Mouse (Mus musculus) kidney, embryonic 16.5 days (tissue): ENCODE data around the gene Mapk6. TPM values are rescaled to one million over a fixed set of nuclear protein-coding genes. Genes with fewer than 3 reads are reported as not detected.

Source experiments
- ATAC-seq: fragments of 200-750 bp; cut with Nextera tagmentation; 2 replicates; pipeline ENCODE4 v1.8.0; 2017; ENCODE audit warnings: moderate TSS enrichment; ENCODE audit not compliant: low FRiP score, low TSS enrichment
- H3K27ac ChIP-seq: fragments of 300-500 bp; sonication (generic); 2 replicates; pipeline ENCODE4 v1.5.1; 2014; ENCODE audit warnings: low read length
- H3K27me3 ChIP-seq: fragments of 300-500 bp; sonication (generic); 2 replicates; pipeline ENCODE4 v1.6.1; 2014; ENCODE audit warnings: low read length, control low read depth, mixed read lengths; ENCODE audit not compliant: insufficient read depth
- H3K36me3 ChIP-seq: fragments of 300-500 bp; sonication (generic); 2 replicates; pipeline ENCODE4 v1.6.1; 2014; ENCODE audit warnings: low read length, control low read depth, mixed read lengths; ENCODE audit not compliant: insufficient read depth
- H3K4me1 ChIP-seq: fragments of 300-500 bp; sonication (generic); 2 replicates; pipeline ENCODE4 v1.6.1; 2014; ENCODE audit warnings: low read length, control low read depth, mixed read lengths; ENCODE audit not compliant: insufficient read depth
- H3K4me2 ChIP-seq: fragments of 300-500 bp; sonication (generic); replicated peaks from 2 replicates; pipeline ENCODE4 v1.6.1; 2014; ENCODE audit warnings: low read depth, low read length
- H3K4me3 ChIP-seq: fragments of 300-500 bp; sonication (generic); 2 replicates; pipeline ENCODE4 v1.5.1; 2014; ENCODE audit warnings: mild to moderate bottlenecking, low read length
- H3K9ac ChIP-seq: fragments of 300-500 bp; sonication (generic); replicated peaks from 2 replicates; pipeline ENCODE4 v1.6.1; 2014; ENCODE audit warnings: low read length
- H3K9me3 ChIP-seq: fragments of 300-500 bp; sonication (generic); 2 replicates; pipeline ENCODE4 v1.6.1; 2016; ENCODE audit warnings: low read length, control low read depth
- WGBS: fragments of 180-500 bp; shearing (Covaris S2); extraction: QIAGEN DNeasy Blood & Tissue Kit; methylation state at CpG from one replicate; pipeline ENCODE4 v1.1.7; 2014; 5-methylcytosine and 5-hydroxymethylcytosine counted together
- polyA plus RNA-seq: library from polyadenylated mRNA; unstranded; fragments of >200 nt; fragmentation: Nextera tagmentation; extraction: Ambion mirVana; gene quantifications from 2 replicates; pipeline ENCODE4 v1.2.1, GENCODE M21; 2015

Gene Mapk6
- polyA plus RNA-seq, 1 experiment from 2014 or later: 55.0 TPM

GRCm38 (mm10) chr9:75347458-75347857 is 62.3 kb downstream of the Mapk6 start, which contains the start of gene Bcl2l10:
Gene Bcl2l10, plus strand, starts transcription at chr9:75347758.
- H3K27me3 ChIP-seq: no peaks in the 10 kb centered on the region
- no peak within 1 kb of the TSS for H3K4me3 ChIP-seq
- H3K27ac ChIP-seq: no peak within 1 kb of the TSS
- H3K9ac ChIP-seq: no peak within 1 kb of the TSS
- H3K4me1 ChIP-seq: no peaks in the 10 kb centered on the region
- H3K9me3 ChIP-seq: no peaks in the 10 kb centered on the region
- no peak within 1 kb of the TSS for H3K4me2 ChIP-seq
- ATAC-seq: no peak
- peaks cover 7% of the 10 kb centered on the region; the same call in 1 of the 2 replicates for H3K36me3 ChIP-seq
- 94% methylated on average over 5 of the region's 5 CpGs for WGBS

GRCm38 (mm10) chr9:75342433-75342832 is 67.4 kb downstream of the Mapk6 start:
- WGBS: 89% methylated on average over 4 of the region's 4 CpGs
- H3K4me2 ChIP-seq: no peak overlapping the region
- no peak overlapping the region for H3K27ac ChIP-seq
- H3K9me3 ChIP-seq: no peaks in the 10 kb centered on the region
- H3K4me3 ChIP-seq: no peak overlapping the region
- H3K36me3 ChIP-seq: peaks cover 17% of the 10 kb centered on the region
- no peaks in the 10 kb centered on the region for H3K4me1 ChIP-seq
- ATAC-seq: no peak
- no peak overlapping the region for H3K9ac ChIP-seq
- no peaks in the 10 kb centered on the region for H3K27me3 ChIP-seq

GRCm38 (mm10) chr9:75338016-75338415 is 71.8 kb downstream of the Mapk6 start:
- Histone ChIP-seq H3K4me2 (no peak overlapping the region), H3K27me3 (no peaks in the 10 kb centered on the region), H3K4me3 (no peak overlapping the region), H3K4me1 (no peaks in the 10 kb centered on the region), H3K36me3 (peaks cover 30% of the 10 kb centered on the region), H3K27ac (no peak overlapping the region), H3K9ac (no peak overlapping the region), H3K9me3 (no peaks in the 10 kb centered on the region)
- ATAC-seq: no peak
- 91% methylated on average over 6 of the region's 6 CpGs for WGBS

GRCm38 (mm10) chr9:75334440-75334839 is 75.4 kb downstream of the Mapk6 start:
- Histone ChIP-seq H3K27me3 (no peaks in the 10 kb centered on the region), H3K27ac (no peak overlapping the region), H3K9ac (no peak overlapping the region), H3K4me1 (no peaks in the 10 kb centered on the region), H3K9me3 (no peaks in the 10 kb centered on the region), H3K4me3 (no peak overlapping the region), H3K4me2 (no peak overlapping the region), H3K36me3 (peaks cover 26% of the 10 kb centered on the region)
- no peak for ATAC-seq
- 81% methylated on average over 4 of the region's 4 CpGs for WGBS

- H3K4me3 ChIP-seq: no peak overlapping the region
- no peaks in the 10 kb centered on the region for H3K4me1 ChIP-seq
- no peak overlapping the region for H3K9ac ChIP-seq
- no peaks in the 10 kb centered on the region for H3K27me3 ChIP-seq
- no peaks in the 10 kb centered on the region for H3K9me3 ChIP-seq
- WGBS: 82% methylated on average over 8 of the region's 8 CpGs
- ATAC-seq: no peak
- no peak overlapping the region for H3K4me2 ChIP-seq
- no peak overlapping the region for H3K27ac ChIP-seq
- peaks cover 24% of the 10 kb centered on the region for H3K36me3 ChIP-seq
These were observed 79.0 kb downstream of the Mapk6 start for GRCm38 (mm10) chr9:75330821-75331220.

GRCm38 (mm10) chr9:75328047-75328446 is 81.8 kb downstream of the Mapk6 start:
- Histone ChIP-seq H3K4me1 (no peaks in the 10 kb centered on the region), H3K27me3 (no peaks in the 10 kb centered on the region), H3K4me3 (no peak overlapping the region), H3K9me3 (no peaks in the 10 kb centered on the region), H3K4me2 (no peak overlapping the region), H3K9ac (no peak overlapping the region), H3K27ac (no peak overlapping the region), H3K36me3 (peaks cover 19% of the 10 kb centered on the region)
- no peak for ATAC-seq
- WGBS: 89% methylated on average over 3 of the region's 3 CpGs

- Histone ChIP-seq H3K27ac (no peak overlapping the region), H3K36me3 (peaks cover 8% of the 10 kb centered on the region; the same call in 1 of the 2 replicates), H3K9me3 (no peaks in the 10 kb centered on the region), H3K9ac (no peak overlapping the region), H3K4me2 (no peak overlapping the region), H3K4me1 (no peaks in the 10 kb centered on the region), H3K4me3 (no peak overlapping the region), H3K27me3 (no peaks in the 10 kb centered on the region)
- WGBS: 58% methylated on average over 13 of the region's 13 CpGs
- ATAC-seq: peak; percentile 70; the same call in 1 of the 2 replicates
These were observed 87.5 kb downstream of the Mapk6 start for GRCm38 (mm10) chr9:75322099-75322885.

GRCm38 (mm10) chr9:75319365-75319764 is 90.4 kb downstream of the Mapk6 start:
- Histone ChIP-seq H3K4me3 (no peak overlapping the region), H3K27me3 (no peaks in the 10 kb centered on the region), H3K4me2 (no peak overlapping the region), H3K27ac (no peak overlapping the region), H3K36me3 (no peaks in the 10 kb centered on the region), H3K9ac (no peak overlapping the region), H3K9me3 (no peaks in the 10 kb centered on the region), H3K4me1 (peaks cover 9% of the 10 kb centered on the region)
- ATAC-seq: no peak
- 81% methylated on average over 3 of the region's 3 CpGs for WGBS
